8 mouse cellular contexts compared by ENCODE assay signal in the genomic region with DNA sequence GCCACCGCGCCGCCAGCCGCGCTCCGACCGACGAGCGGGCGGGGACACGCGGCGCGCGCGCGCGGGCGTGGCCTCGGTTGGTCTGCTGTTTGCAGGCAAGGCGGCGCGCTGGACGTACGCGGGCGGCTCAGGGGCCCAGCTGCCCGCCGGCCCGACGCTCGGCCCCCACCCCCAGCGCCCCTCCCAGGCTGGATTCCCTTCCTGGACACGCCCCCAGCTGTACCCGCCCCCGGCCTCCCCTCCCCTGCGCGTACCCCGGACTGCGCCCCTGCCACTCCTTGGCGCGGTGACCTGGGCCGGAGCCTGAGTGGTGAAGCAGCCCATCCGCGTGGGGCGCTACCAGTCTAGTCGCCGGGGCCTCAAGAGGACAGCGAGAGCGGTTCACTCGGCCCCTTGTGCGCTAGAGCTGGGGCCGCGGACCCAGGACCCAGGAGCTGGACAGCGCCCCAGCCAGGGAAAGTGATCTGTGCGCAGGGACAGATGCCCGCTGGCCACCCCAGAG. TPM values are rescaled to one million over a fixed set of nuclear protein-coding genes. Genes with fewer than 3 reads are reported as not detected.
DNase-seq lines count a peak whose midpoint lies in the region; ATAC-seq and TF ChIP-seq lines count a peak whose summit lies in the region.

A gene (minus strand): TSS at position 42 of the 502 bp plus-strand sequence.

- TF ChIP-seq POLR2A in lung, adult 2 months (IDR thresholded peaks at IDR 0.05; ENCODE audit: borderline replicate concordance, extremely low read depth, low read depth, low read length): 0 out of 2 replicates have a peak, but pooled peaks have one; percentile 10

- H3K4me3 ChIP-seq in forebrain, embryonic 15.5 days: peak within 1 kb of the TSS; percentile 97
- H3K4me3 ChIP-seq in lung, adult 2 months (replicated peaks; ENCODE audit: extremely low read depth, low read depth, low read length): peak within 1 kb of the TSS; percentile 76

- H3K4me2 ChIP-seq in forebrain, embryonic 15.5 days (replicated peaks): peak within 1 kb of the TSS; percentile 78

- peak; percentile 91 for DNase-seq in ES-CJ7 (ENCODE audit: low read depth, low spot score)
- DNase-seq in cerebellum, adult 11 months: peak; percentile 94
- peak; percentile 89 for DNase-seq in heart, postnatal 25 days (ENCODE audit: low spot score)
- DNase-seq in layer of hippocampus, adult 18-20 months (ENCODE audit: low spot score in 2 of 2): peak; percentile 90 to 94
- DNase-seq in lung, adult 2 months: peak; percentile 90
- peak; percentile 78 to 80 for DNase-seq in thymus, adult 18-20 months

- no peak for TF ChIP-seq CTCF in lung, adult 2 months (IDR thresholded peaks at IDR 0.05; ENCODE audit: insufficient read depth, low read length)

- H3K36me3 ChIP-seq in forebrain, embryonic 15.5 days: peaks cover 4% of the 10 kb centered on the region; the same call in 1 of the 2 replicates

- WGBS in forebrain, embryonic 15.5 days: under 1% methylated on average over 34 of the region's 57 CpGs
- WGBS in lung, adult 2 months: 1% methylated on average over 56 of the region's 57 CpGs

- H3K9me3 ChIP-seq in forebrain, embryonic 15.5 days: no peaks in the 10 kb centered on the region

- H3K9ac ChIP-seq in forebrain, embryonic 15.5 days (replicated peaks): peak within 1 kb of the TSS; percentile 99

- intact Hi-C loops in heart, postnatal 25 days (cut with DNase I): loop anchor here (1.0 to 5.0 kb wide), 2 partner anchors 62 to 103 kb away; a partner anchor contains a TSS

- no peaks in the 10 kb centered on the region for H3K27me3 ChIP-seq in forebrain, embryonic 15.5 days

- peak within 1 kb of the TSS; percentile 99 for H3K27ac ChIP-seq in forebrain, embryonic 15.5 days (replicated peaks)

- ATAC-seq in forebrain, embryonic 15.5 days (replicated peaks): peak; percentile 87
- peak; percentile 64 for ATAC-seq in neutrophil, adult 5-6 weeks (ENCODE audit: extremely low read depth, insufficient number of reproducible peaks, low FRiP score, poor library complexity, severe bottlenecking)

- peaks cover 40% of the 10 kb centered on the region for H3K4me1 ChIP-seq in forebrain, embryonic 15.5 days
- H3K4me1 ChIP-seq in lung, adult 2 months (ENCODE audit: control insufficient read depth, insufficient read depth, low read length): peaks cover 6% of the 10 kb centered on the region; the same call in 1 of the 2 replicates

RNA-seq across cellular contexts. Expression of the gene that starts here (rescaled TPM):
- polyA plus RNA-seq in forebrain, embryonic 15.5 days (2015; fragmentation: Nextera tagmentation; extraction: Ambion mirVana): 534 and 562 TPM in 2 replicates
- 100 to 1,000 TPM; 208 to 209 TPM for total RNA-seq in heart, postnatal 25 days (2021)
- 100 to 1,000 TPM; 288 to 309 TPM for total RNA-seq in layer of hippocampus, adult 18-20 months (2021)
- 304 and 332 TPM in 2 replicates for polyA plus RNA-seq in lung, adult 2 months (2012; rRNA removed)
- total RNA-seq in neutrophil, adult 5-6 weeks (2017): 128 and 142 TPM in 2 replicates

Comparison
In these comparisons a context has a peak if more than half of its experiments do, and no peak if none do; other contexts are left out.
1. Peak in every context shown above with its lines: DNase-seq, ATAC-seq, H3K4me3 ChIP-seq and H3K27ac ChIP-seq.